Mouse (Mus musculus) testis, adult 2 months (tissue): ENCODE results near the gene Neurod1.

Source experiments
- CTCF ChIP-seq: fragments of 200-500 bp; IDR thresholded peaks from 2 replicates; pipeline ENCODE4 v1.5.1; 2012; ENCODE audit warnings: low read depth, mild to moderate bottlenecking, inconsistent platforms, low read length, moderate library complexity; ENCODE audit not compliant: control insufficient read depth, insufficient read depth, insufficient replicate concordance
- POLR2A ChIP-seq: fragments of 200-500 bp; IDR thresholded peaks from 2 replicates; pipeline ENCODE4 v1.6.1; 2012; ENCODE audit warnings: low read depth, mild to moderate bottlenecking, inconsistent platforms, low read length, moderate library complexity; ENCODE audit not compliant: control insufficient read depth

- TF ChIP-seq CTCF (no peak), POLR2A (no peak)
Measured at GRCm38 (mm10) chr2:79459061-79460045, 2.8 kb upstream of the Neurod1 start.
